Mouse (Mus musculus): ENCODE results near the gene Sfxn1. TPM values are rescaled to one million over a fixed set of nuclear protein-coding genes. Genes with fewer than 3 reads are reported as not detected.

Sfxn1 gene
- polyA plus RNA-seq, 1 experiment from 2014 or later, result 26.7 TPM

GRCm38 (mm10) chr13:54085266-54085665 lies 13.6 kb downstream of the Sfxn1 start:
- no peak for ATAC-seq (ENCODE audit: insufficient number of reproducible peaks, insufficient read depth, low FRiP score, low read depth)
- 88% methylated on average over 18 of the region's 18 CpGs for WGBS

DNA sequence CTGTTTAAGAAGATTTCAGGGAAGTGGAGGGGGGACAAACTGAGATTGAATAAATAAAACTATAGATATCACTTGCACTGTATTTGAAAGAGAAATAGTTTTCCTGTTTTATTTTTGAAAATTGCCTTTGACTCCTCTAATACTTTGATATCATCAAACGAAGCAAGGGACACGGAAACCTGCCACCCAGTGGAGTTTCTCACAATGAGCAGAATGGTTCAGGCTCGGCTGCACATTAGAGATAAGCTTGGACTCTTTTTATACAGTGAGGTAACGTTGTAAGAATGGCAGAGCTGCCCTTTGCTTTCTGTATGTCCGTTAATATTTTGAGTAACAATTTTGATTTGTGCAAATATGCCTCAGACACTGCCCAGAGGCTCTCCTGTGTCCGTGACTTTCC lies 20.1 kb downstream of the Sfxn1 start:
- Histone ChIP-seq H3K4me1 (ENCODE audit: control insufficient read depth in 2 of 2, insufficient read depth in 2 of 2, low read length in 2 of 2) (peaks cover 6 to 7% of the 10 kb centered on the region in 2 experiments), H3K4me2 (ENCODE audit: low read length) (no peak overlapping the region), H3K27ac (replicated peaks in 1 of 2; ENCODE audit: control insufficient read depth in 1 of 2, insufficient read depth in 1 of 2, low read depth in 2 of 2, low read length in 2 of 2) (no peak overlapping the region), H3K36me3 (ENCODE audit: control insufficient read depth, insufficient read depth, low read length) (peaks cover 87% of the 10 kb centered on the region), H3K9me3 (ENCODE audit: control insufficient read depth, low read length) (no peaks in the 10 kb centered on the region), H3K9ac (ENCODE audit: low read length) (0 out of 2 replicates have a peak overlapping the region, but pooled peaks have one; percentile 16), H3K4me3 (ENCODE audit: control insufficient read depth in 1 of 2, insufficient read depth in 1 of 2, low read depth in 1 of 2, low read length in 2 of 2) (no peak overlapping the region), H3K27me3 (ENCODE audit: control insufficient read depth, insufficient read depth, low read length) (no peaks in the 10 kb centered on the region)
- 37% methylated on average over 6 of the region's 6 CpGs for WGBS
- no peak for ATAC-seq (ENCODE audit: insufficient number of reproducible peaks, insufficient read depth, low FRiP score, low read depth)

More at GRCm38 (mm10) chr13:54085266-54085665, 13.6 kb downstream of the Sfxn1 start:
- Histone ChIP-seq H3K27ac (replicated peaks in 1 of 2; ENCODE audit: control insufficient read depth in 1 of 2, insufficient read depth in 1 of 2, low read depth in 2 of 2, low read length in 2 of 2) (no peak overlapping the region), H3K36me3 (ENCODE audit: control insufficient read depth, insufficient read depth, low read length) (peaks cover 51% of the 10 kb centered on the region), H3K4me3 (ENCODE audit: control insufficient read depth in 1 of 2, insufficient read depth in 1 of 2, low read depth in 1 of 2, low read length in 2 of 2) (no peak overlapping the region), H3K9me3 (ENCODE audit: control insufficient read depth, low read length) (no peaks in the 10 kb centered on the region), H3K27me3 (ENCODE audit: control insufficient read depth, insufficient read depth, low read length) (no peaks in the 10 kb centered on the region), H3K4me1 (ENCODE audit: control insufficient read depth in 2 of 2, insufficient read depth in 2 of 2, low read length in 2 of 2) (peaks cover 6 to 8% of the 10 kb centered on the region in 2 experiments), H3K4me2 (ENCODE audit: low read length) (no peak overlapping the region), H3K9ac (ENCODE audit: low read length) (no peak overlapping the region)

GRCm38 (mm10) chr13:54094349-54094748 lies 22.7 kb downstream of the Sfxn1 start:
- Histone ChIP-seq H3K9me3 (ENCODE audit: control insufficient read depth, low read length) (no peaks in the 10 kb centered on the region), H3K36me3 (ENCODE audit: control insufficient read depth, insufficient read depth, low read length) (peaks cover 84% of the 10 kb centered on the region), H3K4me3 (ENCODE audit: control insufficient read depth in 1 of 2, insufficient read depth in 1 of 2, low read depth in 1 of 2, low read length in 2 of 2) (no peak overlapping the region), H3K27ac (replicated peaks in 1 of 2; ENCODE audit: control insufficient read depth in 1 of 2, insufficient read depth in 1 of 2, low read depth in 2 of 2, low read length in 2 of 2) (no peak overlapping the region), H3K27me3 (ENCODE audit: control insufficient read depth, insufficient read depth, low read length) (no peaks in the 10 kb centered on the region), H3K4me1 (ENCODE audit: control insufficient read depth in 2 of 2, insufficient read depth in 2 of 2, low read length in 2 of 2) (peaks cover 6 to 7% of the 10 kb centered on the region in 2 experiments), H3K9ac (ENCODE audit: low read length) (no peak overlapping the region), H3K4me2 (ENCODE audit: low read length) (no peak overlapping the region)
- WGBS, result 82% methylated on average over 4 of the region's 4 CpGs
- no peak for ATAC-seq (ENCODE audit: insufficient number of reproducible peaks, insufficient read depth, low FRiP score, low read depth)

- WGBS, result 56% methylated on average over 6 of the region's 6 CpGs
- ATAC-seq (ENCODE audit: insufficient number of reproducible peaks, insufficient read depth, low FRiP score, low read depth), result no peak
- no peaks in the 10 kb centered on the region for H3K27me3 ChIP-seq (ENCODE audit: control insufficient read depth, insufficient read depth, low read length)
- no peak overlapping the region for H3K4me2 ChIP-seq (ENCODE audit: low read length)
- peaks cover 82% of the 10 kb centered on the region for H3K36me3 ChIP-seq (ENCODE audit: control insufficient read depth, insufficient read depth, low read length)
- H3K9ac ChIP-seq (ENCODE audit: low read length), result no peak overlapping the region
- H3K4me1 ChIP-seq (ENCODE audit: control insufficient read depth in 2 of 2, insufficient read depth in 2 of 2, low read length in 2 of 2), result peaks cover 6 to 7% of the 10 kb centered on the region in 2 experiments
- H3K4me3 ChIP-seq (ENCODE audit: control insufficient read depth in 1 of 2, insufficient read depth in 1 of 2, low read depth in 1 of 2, low read length in 2 of 2), result no peak overlapping the region
- no peak overlapping the region for H3K27ac ChIP-seq (replicated peaks in 1 of 2; ENCODE audit: control insufficient read depth in 1 of 2, insufficient read depth in 1 of 2, low read depth in 2 of 2, low read length in 2 of 2)
- H3K9me3 ChIP-seq (ENCODE audit: control insufficient read depth, low read length), result no peaks in the 10 kb centered on the region
These were observed 23.3 kb downstream of the Sfxn1 start for GRCm38 (mm10) chr13:54094963-54095362.

GRCm38 (mm10) chr13:54095721-54096120 lies 24.1 kb downstream of the Sfxn1 start:
- H3K9ac ChIP-seq (ENCODE audit: low read length), result no peak overlapping the region
- no peak overlapping the region for H3K27ac ChIP-seq (replicated peaks in 1 of 2; ENCODE audit: control insufficient read depth in 1 of 2, insufficient read depth in 1 of 2, low read depth in 2 of 2, low read length in 2 of 2)
- H3K36me3 ChIP-seq (ENCODE audit: control insufficient read depth, insufficient read depth, low read length), result peaks cover 77% of the 10 kb centered on the region
- H3K4me2 ChIP-seq (ENCODE audit: low read length), result no peak overlapping the region
- WGBS, result 64% methylated on average over 8 of the region's 8 CpGs
- no peak for ATAC-seq (ENCODE audit: insufficient number of reproducible peaks, insufficient read depth, low FRiP score, low read depth)
- no peaks in the 10 kb centered on the region for H3K27me3 ChIP-seq (ENCODE audit: control insufficient read depth, insufficient read depth, low read length)
- H3K9me3 ChIP-seq (ENCODE audit: control insufficient read depth, low read length), result no peaks in the 10 kb centered on the region
- H3K4me3 ChIP-seq (ENCODE audit: control insufficient read depth in 1 of 2, insufficient read depth in 1 of 2, low read depth in 1 of 2, low read length in 2 of 2), result no peak overlapping the region
- H3K4me1 ChIP-seq (ENCODE audit: control insufficient read depth in 2 of 2, insufficient read depth in 2 of 2, low read length in 2 of 2), result peaks cover 9 to 10% of the 10 kb centered on the region in 2 experiments

DNA sequence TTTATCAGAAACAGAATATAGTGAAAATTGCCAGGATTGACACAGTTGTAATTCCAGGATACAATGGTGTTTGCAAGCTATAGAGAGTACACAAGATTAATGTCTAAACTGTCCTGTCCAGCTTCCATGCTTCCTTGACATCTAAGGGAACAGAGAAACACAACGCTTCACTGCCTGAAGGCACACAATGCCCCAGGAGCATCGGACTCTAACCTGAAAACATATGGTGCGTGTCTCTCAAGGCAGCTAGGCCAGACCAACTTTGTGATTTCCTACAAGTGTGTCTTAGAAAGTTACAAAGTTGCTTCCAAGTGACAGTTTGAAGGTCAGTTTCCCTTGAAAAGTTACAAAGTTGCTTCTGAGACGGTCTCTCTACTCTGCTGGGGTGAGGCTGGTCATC lies 25.6 kb downstream of the Sfxn1 start:
- H3K4me1 ChIP-seq (ENCODE audit: control insufficient read depth in 2 of 2, insufficient read depth in 2 of 2, low read length in 2 of 2), result peaks cover 10 to 19% of the 10 kb centered on the region in 2 experiments
- H3K9me3 ChIP-seq (ENCODE audit: control insufficient read depth, low read length), result no peaks in the 10 kb centered on the region
- WGBS, result 96% methylated on average over 4 of the region's 4 CpGs
- ATAC-seq (ENCODE audit: insufficient number of reproducible peaks, insufficient read depth, low FRiP score, low read depth), result no peak
- H3K4me3 ChIP-seq (ENCODE audit: control insufficient read depth in 1 of 2, insufficient read depth in 1 of 2, low read depth in 1 of 2, low read length in 2 of 2), result no peak overlapping the region
- no peak overlapping the region for H3K9ac ChIP-seq (ENCODE audit: low read length)
- H3K27me3 ChIP-seq (ENCODE audit: control insufficient read depth, insufficient read depth, low read length), result no peaks in the 10 kb centered on the region
- H3K4me2 ChIP-seq (ENCODE audit: low read length), result no peak overlapping the region
- H3K27ac ChIP-seq (replicated peaks in 1 of 2; ENCODE audit: control insufficient read depth in 1 of 2, insufficient read depth in 1 of 2, low read depth in 2 of 2, low read length in 2 of 2), result no peak overlapping the region
- H3K36me3 ChIP-seq (ENCODE audit: control insufficient read depth, insufficient read depth, low read length), result peaks cover 67% of the 10 kb centered on the region

GRCm38 (mm10) chr13:54097797-54098196 lies 26.1 kb downstream of the Sfxn1 start:
- peaks cover 61% of the 10 kb centered on the region for H3K36me3 ChIP-seq (ENCODE audit: control insufficient read depth, insufficient read depth, low read length)
- no peaks in the 10 kb centered on the region for H3K27me3 ChIP-seq (ENCODE audit: control insufficient read depth, insufficient read depth, low read length)
- no peak overlapping the region for H3K9ac ChIP-seq (ENCODE audit: low read length)
- no peak for ATAC-seq (ENCODE audit: insufficient number of reproducible peaks, insufficient read depth, low FRiP score, low read depth)
- H3K4me2 ChIP-seq (ENCODE audit: low read length), result no peak overlapping the region
- no peak overlapping the region for H3K27ac ChIP-seq (replicated peaks in 1 of 2; ENCODE audit: control insufficient read depth in 1 of 2, insufficient read depth in 1 of 2, low read depth in 2 of 2, low read length in 2 of 2)
- H3K4me3 ChIP-seq (ENCODE audit: control insufficient read depth in 1 of 2, insufficient read depth in 1 of 2, low read depth in 1 of 2, low read length in 2 of 2), result no peak overlapping the region
- H3K4me1 ChIP-seq (ENCODE audit: control insufficient read depth in 2 of 2, insufficient read depth in 2 of 2, low read length in 2 of 2), result peaks cover 10 to 19% of the 10 kb centered on the region in 2 experiments
- no peaks in the 10 kb centered on the region for H3K9me3 ChIP-seq (ENCODE audit: control insufficient read depth, low read length)
- 89% methylated on average over 6 of the region's 6 CpGs for whole genome bisulfite sequencing
